Mouse (Mus musculus) 416B (cell line): Measurements from ENCODE around the gene Slc23a2.

Experiments
- DNase-seq: peaks from one replicate; pipeline ENCODE4 v3.0.0; 2011; ENCODE audit warnings: low read depth

The Slc23a2 gene

DNA sequence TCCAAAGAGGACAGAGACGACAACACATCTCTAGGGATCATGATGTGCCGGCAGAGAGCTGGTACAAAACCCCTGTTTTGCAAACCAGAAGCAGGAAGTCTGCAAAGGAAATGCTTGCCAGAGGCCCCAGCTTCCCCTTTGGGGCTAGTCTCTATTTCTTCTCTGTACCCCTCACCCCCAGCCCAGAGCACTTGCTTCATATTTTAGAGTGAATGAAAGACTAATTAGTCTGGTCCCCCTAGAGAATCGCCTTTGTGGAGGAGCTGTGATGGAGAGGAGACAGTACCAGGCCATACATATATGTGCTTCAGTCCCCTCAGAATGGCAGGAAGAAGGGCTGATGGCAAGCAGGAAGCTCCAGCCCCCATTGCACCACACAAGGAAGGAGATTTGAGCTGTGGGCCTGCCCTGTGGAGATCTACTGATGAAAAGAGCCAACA is 125.5 kb downstream of the Slc23a2 start:
- peak; percentile 77 for DNase-seq

- DNase-seq = peak; percentile 53
Observed at GRCm38 (mm10) chr2:132018156-132018555, 126.8 kb downstream of the Slc23a2 start.

- DNase-seq = no peak
Observed at GRCm38 (mm10) chr2:132017611-132018010, 127.3 kb downstream of the Slc23a2 start.

GRCm38 (mm10) chr2:132016034-132016433 is 128.9 kb downstream of the Slc23a2 start:
- DNase-seq = no peak

DNA sequence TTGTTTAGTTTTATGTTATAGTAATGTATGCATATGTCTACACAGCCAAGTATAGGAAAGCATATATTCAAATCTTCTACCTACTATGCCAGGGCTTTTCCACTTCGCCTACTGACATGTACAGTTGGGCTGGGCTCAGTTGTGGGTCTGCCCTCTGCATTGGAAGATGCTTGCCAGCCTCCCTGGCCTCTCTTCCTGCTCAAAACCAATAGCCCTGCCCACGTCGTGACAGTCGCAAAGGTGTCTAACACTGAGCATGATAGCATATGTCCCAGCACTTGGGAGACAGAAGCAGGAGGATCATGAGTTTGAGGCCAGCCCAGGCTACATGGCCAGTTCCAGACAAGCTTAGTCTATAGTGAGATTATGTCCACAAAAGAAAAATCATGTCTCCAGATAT is 131.8 kb downstream of the Slc23a2 start:
- DNase-seq = no peak

GRCm38 (mm10) chr2:132010781-132011180 is 134.1 kb downstream of the Slc23a2 start:
- DNase-seq = no peak

DNA sequence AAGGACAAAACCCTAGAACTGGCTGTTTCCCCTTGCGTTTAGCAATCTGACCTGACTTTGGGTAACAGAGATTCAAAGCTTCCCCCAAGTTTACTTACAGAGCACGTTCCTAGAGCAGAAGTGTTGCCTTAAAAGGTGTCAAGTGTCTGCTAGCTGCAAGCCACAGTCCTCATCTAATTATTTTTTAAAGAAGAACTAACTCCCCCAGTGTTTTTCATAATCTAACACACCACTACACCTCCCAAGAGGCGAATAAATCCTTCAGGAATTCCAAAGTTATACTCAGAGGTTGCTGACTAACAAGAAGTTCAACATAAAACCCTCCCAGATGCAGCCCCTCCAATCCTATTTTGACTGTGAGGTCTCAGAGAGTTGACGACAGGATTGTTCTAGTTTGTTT is 136.7 kb downstream of the Slc23a2 start:
- DNase-seq = no peak

DNA sequence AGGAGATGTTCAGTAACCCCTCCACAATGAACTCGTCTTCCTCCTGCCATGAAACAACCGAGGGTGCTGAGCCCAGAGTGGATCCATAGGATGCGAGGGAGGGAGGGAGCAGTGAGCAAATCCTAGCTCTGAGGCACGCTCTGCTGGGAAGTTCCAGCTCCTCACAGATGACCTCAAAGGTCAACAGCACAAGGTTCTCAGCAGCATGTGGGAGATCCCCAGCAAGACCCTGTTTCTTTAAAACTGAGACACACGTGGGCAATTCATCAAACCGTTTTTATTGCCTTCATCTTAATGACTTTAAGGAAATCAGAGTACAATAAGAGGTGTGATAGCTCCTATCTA is 137.5 kb downstream of the Slc23a2 start:
- DNase-seq = no peak

GRCm38 (mm10) chr2:132006561-132007474 is 138.1 kb downstream of the Slc23a2 start:
- DNase-seq = no peak

DNA sequence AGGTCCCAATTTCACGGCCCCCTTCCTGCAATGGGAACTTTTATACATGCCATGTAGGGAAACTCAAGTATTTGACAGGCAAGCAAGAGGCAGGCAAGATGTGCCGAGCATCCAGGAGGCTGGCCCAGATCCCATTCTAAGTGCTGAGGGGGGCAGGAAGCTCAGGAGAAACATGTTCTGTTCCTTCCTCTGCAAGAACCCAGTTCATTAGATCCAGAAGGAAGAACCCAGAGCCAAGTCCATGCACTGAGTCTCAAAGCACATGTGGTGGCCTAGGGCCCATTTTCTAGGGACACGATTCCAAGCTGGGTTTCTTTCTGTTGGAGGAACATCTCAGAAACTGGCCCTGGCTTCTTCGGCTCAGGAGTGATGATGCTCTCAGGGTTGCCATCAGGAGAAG is 139.5 kb downstream of the Slc23a2 start:
- DNase-seq = no peak

DNA sequence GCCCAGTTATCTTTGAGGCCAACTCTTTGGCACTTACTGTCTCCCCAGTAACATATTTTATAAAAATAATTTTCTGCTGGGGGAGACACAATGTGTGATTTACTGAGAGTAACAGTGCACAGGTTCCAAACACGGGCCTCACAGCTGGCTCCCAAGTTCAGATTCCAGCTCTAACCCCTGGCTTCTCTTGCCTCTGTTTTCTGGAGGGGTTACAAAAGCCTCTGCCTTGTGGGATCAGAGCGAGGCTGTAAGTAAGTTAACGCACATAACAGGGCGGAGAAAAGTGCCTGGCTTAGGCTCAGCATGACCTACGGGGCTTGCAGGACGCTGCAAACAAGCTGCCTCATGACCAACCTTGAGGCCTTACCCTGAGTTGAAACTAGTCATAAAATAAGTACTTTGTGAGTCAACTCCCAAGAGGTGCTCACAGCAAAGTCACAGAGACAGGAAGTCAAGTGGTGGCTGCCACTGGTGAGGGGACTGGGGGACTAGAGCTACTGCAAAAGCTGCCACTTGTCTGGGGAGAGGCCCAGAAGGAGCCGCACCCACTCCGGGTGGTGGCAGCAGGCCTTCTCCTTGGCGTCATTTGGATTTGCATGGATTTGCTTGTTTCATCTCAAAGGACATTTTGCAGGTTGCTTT is 140.3 kb downstream of the Slc23a2 start:
- DNase-seq = no peak

GRCm38 (mm10) chr2:132003916-132004315 is 141.0 kb downstream of the Slc23a2 start:
- DNase-seq = no peak
